Mouse (Mus musculus): ENCODE results near the gene Ctsg.
"Not testable (repeated sequence)": the region's sequence is repeated elsewhere in the genome, so short reads cannot be mapped to it uniquely, and the experiment has no call there.

The Ctsg gene

GRCm38 (mm10) chr14:56102386-56102785 lies at the start of gene Ctsg:
TSS of gene Ctsg (minus strand) at chr14:56102574.
- no peak for DNase-seq (ENCODE audit: low read depth)

GRCm38 (mm10) chr14:56133675-56134074 lies 31.3 kb upstream of the Ctsg start:
- not testable (repeated sequence) for DNase-seq (ENCODE audit: low read depth)

GRCm38 (mm10) chr14:56132508-56132907 lies 30.1 kb upstream of the Ctsg start, which contains the start of gene Gzmd:
TSS of gene Gzmd (minus strand) at chr14:56132608.
- DNase-seq (ENCODE audit: low read depth), result not testable (repeated sequence)

GRCm38 (mm10) chr14:56128341-56128740 lies 26.0 kb upstream of the Ctsg start:
- DNase-seq (ENCODE audit: low read depth), result no peak

GRCm38 (mm10) chr14:56123516-56123915 lies 21.1 kb upstream of the Ctsg start:
- no peak for DNase-seq (ENCODE audit: low read depth)

- DNase-seq (ENCODE audit: low read depth), result no peak
Observed at GRCm38 (mm10) chr14:56120525-56120924, 18.2 kb upstream of the Ctsg start, which contains the start of gene Gzme. TSS of gene Gzme (minus strand) at chr14:56120625.

GRCm38 (mm10) chr14:56115531-56116310 lies 13.3 kb upstream of the Ctsg start:
- not testable (repeated sequence) for DNase-seq (ENCODE audit: low read depth)

GRCm38 (mm10) chr14:56105447-56106180 lies 3.2 kb upstream of the Ctsg start:
- no peak for DNase-seq (ENCODE audit: low read depth)

- no peak for DNase-seq (ENCODE audit: low read depth)
Observed at GRCm38 (mm10) chr14:56105016-56105415, 2.6 kb upstream of the Ctsg start.

- DNase-seq (ENCODE audit: low read depth), result no peak
Observed at GRCm38 (mm10) chr14:56103452-56103851, 1.1 kb upstream of the Ctsg start.

- no peak for DNase-seq (ENCODE audit: low read depth)
Observed at GRCm38 (mm10) chr14:56098940-56099339, 3.4 kb downstream of the Ctsg start.

- DNase-seq (ENCODE audit: low read depth), result no peak
Observed at GRCm38 (mm10) chr14:56097597-56097996, 4.8 kb downstream of the Ctsg start.

GRCm38 (mm10) chr14:56093353-56093752 lies 9.0 kb downstream of the Ctsg start:
- no peak for DNase-seq (ENCODE audit: low read depth)

- no peak for DNase-seq (ENCODE audit: low read depth)
Observed at GRCm38 (mm10) chr14:56086711-56087110, 15.7 kb downstream of the Ctsg start.

GRCm38 (mm10) chr14:56085167-56085566 lies 17.2 kb downstream of the Ctsg start, which contains the start of gene Mcpt8:
TSS of gene Mcpt8 (minus strand) at chr14:56085273.
- no peak for DNase-seq (ENCODE audit: low read depth)

- no peak for DNase-seq (ENCODE audit: low read depth)
Observed at GRCm38 (mm10) chr14:56082016-56082415, 20.4 kb downstream of the Ctsg start.

- not testable (repeated sequence) for DNase-seq (ENCODE audit: low read depth)
Observed at GRCm38 (mm10) chr14:56062213-56062612, 40.2 kb downstream of the Ctsg start, which contains the start of gene Mcpt4. TSS of gene Mcpt4 (minus strand) at chr14:56062313.

GRCm38 (mm10) chr14:56057722-56058121 lies 44.7 kb downstream of the Ctsg start:
- no peak for DNase-seq (ENCODE audit: low read depth)

GRCm38 (mm10) chr14:56055408-56055807 lies 47.0 kb downstream of the Ctsg start:
- no peak for DNase-seq (ENCODE audit: low read depth)
